Mouse (Mus musculus): ENCODE data around the gene Supt16. TPM values are rescaled to one million over a fixed set of nuclear protein-coding genes. Genes with fewer than 3 reads are reported as not detected.

Gene Supt16
- polyA plus RNA-seq, 1 experiment from 2014 or later, result 128 TPM

DNA sequence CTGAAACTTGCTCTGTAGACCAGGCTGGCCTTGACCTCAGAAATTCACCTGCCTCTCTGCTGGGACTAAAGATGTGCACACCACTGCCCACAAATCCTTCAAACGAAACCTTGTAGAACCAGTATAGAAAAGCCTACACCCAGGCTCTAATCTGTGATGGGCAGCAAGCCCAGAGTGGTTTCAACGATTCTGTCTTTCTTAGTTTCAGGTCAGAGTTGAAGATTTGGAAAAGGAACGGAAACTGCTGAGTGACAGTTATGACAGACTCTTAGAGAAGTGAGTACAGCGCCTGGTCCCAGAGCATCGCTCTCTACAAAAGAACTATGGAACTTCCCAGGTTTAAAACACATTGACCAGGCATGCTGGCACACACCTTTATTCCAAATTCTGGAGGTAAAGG lies 63.6 kb downstream of the Supt16 start:
- no peak overlapping the region for H3K9ac ChIP-seq (ENCODE audit: low read depth, low read length)
- DNase-seq (ENCODE audit: low spot score) (no peak), ATAC-seq (ENCODE audit: low FRiP score) (no peak)
- no peaks in the 10 kb centered on the region for H3K9me3 ChIP-seq (ENCODE audit: control insufficient read depth, low read length)
- WGBS, result 85% methylated on average over 5 of the region's 5 CpGs
- no peaks in the 10 kb centered on the region for H3K36me3 ChIP-seq (ENCODE audit: control insufficient read depth, insufficient read depth, low read length)
- H3K27ac ChIP-seq (ENCODE audit: low read depth, low read length), result no peak overlapping the region
- H3K4me2 ChIP-seq (replicated peaks; ENCODE audit: low read depth, low read length), result no peak overlapping the region
- H3K4me3 ChIP-seq (ENCODE audit: low read depth, low read length), result no peak overlapping the region
- no peaks in the 10 kb centered on the region for H3K4me1 ChIP-seq (replicated peaks; ENCODE audit: control insufficient read depth, insufficient read depth, low read length)
- H3K27me3 ChIP-seq (ENCODE audit: control insufficient read depth, insufficient read depth, low read length), result no peaks in the 10 kb centered on the region

GRCm38 (mm10) chr14:52124636-52125035 lies 72.6 kb downstream of the Supt16 start:
- Histone ChIP-seq H3K9me3 (ENCODE audit: control insufficient read depth, low read length) (no peaks in the 10 kb centered on the region), H3K27me3 (ENCODE audit: control insufficient read depth, insufficient read depth, low read length) (no peaks in the 10 kb centered on the region), H3K36me3 (ENCODE audit: control insufficient read depth, insufficient read depth, low read length) (no peaks in the 10 kb centered on the region), H3K4me3 (ENCODE audit: low read depth, low read length) (no peak overlapping the region), H3K4me1 (replicated peaks; ENCODE audit: control insufficient read depth, insufficient read depth, low read length) (no peaks in the 10 kb centered on the region), H3K9ac (ENCODE audit: low read depth, low read length) (no peak overlapping the region), H3K4me2 (replicated peaks; ENCODE audit: low read depth, low read length) (no peak overlapping the region), H3K27ac (ENCODE audit: low read depth, low read length) (no peak overlapping the region)
- ATAC-seq (ENCODE audit: low FRiP score) (no peak), DNase-seq (ENCODE audit: low spot score) (no peak)
- 90% methylated on average over 3 of the region's 3 CpGs for WGBS

- Histone ChIP-seq H3K9me3 (ENCODE audit: control insufficient read depth, low read length) (no peaks in the 10 kb centered on the region), H3K27ac (ENCODE audit: low read depth, low read length) (no peak overlapping the region), H3K4me3 (ENCODE audit: low read depth, low read length) (no peak overlapping the region), H3K36me3 (ENCODE audit: control insufficient read depth, insufficient read depth, low read length) (no peaks in the 10 kb centered on the region), H3K4me2 (replicated peaks; ENCODE audit: low read depth, low read length) (no peak overlapping the region), H3K27me3 (ENCODE audit: control insufficient read depth, insufficient read depth, low read length) (no peaks in the 10 kb centered on the region), H3K4me1 (replicated peaks; ENCODE audit: control insufficient read depth, insufficient read depth, low read length) (no peaks in the 10 kb centered on the region), H3K9ac (ENCODE audit: low read depth, low read length) (no peak overlapping the region)
- WGBS, result 24% methylated on average over 4 of the region's 4 CpGs
- peak; percentile 83 for DNase-seq (ENCODE audit: low spot score)
- no peak for ATAC-seq (ENCODE audit: low FRiP score)
Measured at GRCm38 (mm10) chr14:52123918-52124317, 73.3 kb downstream of the Supt16 start.

- WGBS, result 58% methylated on average over 7 of the region's 7 CpGs
- ATAC-seq (ENCODE audit: low FRiP score), result no peak
- no peak overlapping the region for H3K27ac ChIP-seq (ENCODE audit: low read depth, low read length)
- no peak for DNase-seq (ENCODE audit: low spot score)
- H3K27me3 ChIP-seq (ENCODE audit: control insufficient read depth, insufficient read depth, low read length), result no peaks in the 10 kb centered on the region
- H3K4me2 ChIP-seq (replicated peaks; ENCODE audit: low read depth, low read length), result peak overlapping the region; percentile 95
- no peaks in the 10 kb centered on the region for H3K9me3 ChIP-seq (ENCODE audit: control insufficient read depth, low read length)
- H3K4me3 ChIP-seq (ENCODE audit: low read depth, low read length), result no peak overlapping the region
- H3K4me1 ChIP-seq (replicated peaks; ENCODE audit: control insufficient read depth, insufficient read depth, low read length), result no peaks in the 10 kb centered on the region
- no peaks in the 10 kb centered on the region for H3K36me3 ChIP-seq (ENCODE audit: control insufficient read depth, insufficient read depth, low read length)
- no peak overlapping the region for H3K9ac ChIP-seq (ENCODE audit: low read depth, low read length)
Measured at GRCm38 (mm10) chr14:52120169-52120568, 77.0 kb downstream of the Supt16 start.

- Histone ChIP-seq H3K36me3 (ENCODE audit: control insufficient read depth, insufficient read depth, low read length) (no peaks in the 10 kb centered on the region), H3K4me2 (replicated peaks; ENCODE audit: low read depth, low read length) (peak overlapping the region; percentile 95), H3K4me1 (replicated peaks; ENCODE audit: control insufficient read depth, insufficient read depth, low read length) (no peaks in the 10 kb centered on the region), H3K27ac (ENCODE audit: low read depth, low read length) (peak overlapping the region; percentile 69), H3K27me3 (ENCODE audit: control insufficient read depth, insufficient read depth, low read length) (no peaks in the 10 kb centered on the region), H3K9ac (ENCODE audit: low read depth, low read length) (peak overlapping the region; percentile 75), H3K9me3 (ENCODE audit: control insufficient read depth, low read length) (no peaks in the 10 kb centered on the region), H3K4me3 (ENCODE audit: low read depth, low read length) (peak overlapping the region; percentile 54)
- ATAC-seq (ENCODE audit: low FRiP score) (peak; percentile 85), DNase-seq (ENCODE audit: low spot score) (peak; percentile 75)
- 2% methylated on average over 38 of the region's 38 CpGs for WGBS
Measured at GRCm38 (mm10) chr14:52118823-52119608, 78.2 kb downstream of the Supt16 start.

DNA sequence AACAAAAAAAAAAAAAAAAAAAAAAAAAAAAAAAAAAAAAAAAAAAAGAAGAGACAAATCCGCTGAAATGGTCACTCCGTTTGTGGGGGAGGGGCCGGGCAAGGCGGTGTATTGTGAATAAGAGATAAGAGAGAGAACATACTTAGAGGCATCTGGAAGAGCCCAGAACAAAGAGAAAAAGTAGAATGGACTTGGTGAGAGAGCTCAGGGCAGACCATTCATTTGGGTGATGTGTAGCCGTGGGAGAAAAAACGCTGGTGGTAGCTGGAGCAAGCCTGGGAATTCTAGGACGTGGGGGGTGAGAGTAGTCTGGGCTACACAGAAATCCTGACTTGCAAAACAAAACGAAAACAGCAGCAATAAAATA lies 78.8 kb downstream of the Supt16 start:
- peak overlapping the region; percentile 54; the same call in 1 of the 2 replicates for H3K4me3 ChIP-seq (ENCODE audit: low read depth, low read length)
- H3K27me3 ChIP-seq (ENCODE audit: control insufficient read depth, insufficient read depth, low read length), result no peaks in the 10 kb centered on the region
- peak overlapping the region; percentile 75 for H3K9ac ChIP-seq (ENCODE audit: low read depth, low read length)
- peak; percentile 49; the same call in 1 of the 2 replicates for ATAC-seq (ENCODE audit: low FRiP score)
- H3K27ac ChIP-seq (ENCODE audit: low read depth, low read length), result peak overlapping the region; percentile 69
- 25% methylated on average over 8 of the region's 8 CpGs for WGBS
- peak overlapping the region; percentile 95 for H3K4me2 ChIP-seq (replicated peaks; ENCODE audit: low read depth, low read length)
- no peaks in the 10 kb centered on the region for H3K9me3 ChIP-seq (ENCODE audit: control insufficient read depth, low read length)
- H3K36me3 ChIP-seq (ENCODE audit: control insufficient read depth, insufficient read depth, low read length), result no peaks in the 10 kb centered on the region
- H3K4me1 ChIP-seq (replicated peaks; ENCODE audit: control insufficient read depth, insufficient read depth, low read length), result no peaks in the 10 kb centered on the region
- peak; percentile 47 for DNase-seq (ENCODE audit: low spot score)

DNA sequence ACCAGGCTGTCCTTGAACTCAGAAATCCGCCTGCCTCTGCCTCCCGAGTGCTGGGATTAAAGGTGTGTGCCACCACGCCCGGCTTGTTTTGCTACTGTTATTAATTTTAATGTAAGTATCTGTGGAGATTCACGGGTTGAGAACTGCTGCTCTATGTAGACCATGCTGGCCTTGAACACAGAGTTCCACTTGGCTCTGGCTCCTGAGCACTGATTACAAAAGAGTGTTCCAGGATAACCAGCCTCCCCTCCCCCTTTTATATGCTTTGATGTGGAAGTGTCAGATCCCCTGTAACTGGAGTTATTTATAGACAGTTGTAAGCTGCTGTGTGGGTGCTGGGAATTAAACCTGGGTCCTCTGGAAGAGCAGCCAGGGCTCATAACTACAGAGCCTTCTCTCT lies 80.0 kb downstream of the Supt16 start:
- no peak overlapping the region for H3K27ac ChIP-seq (ENCODE audit: low read depth, low read length)
- H3K27me3 ChIP-seq (ENCODE audit: control insufficient read depth, insufficient read depth, low read length), result no peaks in the 10 kb centered on the region
- H3K36me3 ChIP-seq (ENCODE audit: control insufficient read depth, insufficient read depth, low read length), result no peaks in the 10 kb centered on the region
- no peak overlapping the region for H3K4me2 ChIP-seq (replicated peaks; ENCODE audit: low read depth, low read length)
- H3K4me3 ChIP-seq (ENCODE audit: low read depth, low read length), result no peak overlapping the region
- ATAC-seq (ENCODE audit: low FRiP score), result no peak
- H3K4me1 ChIP-seq (replicated peaks; ENCODE audit: control insufficient read depth, insufficient read depth, low read length), result no peaks in the 10 kb centered on the region
- no peak for DNase-seq (ENCODE audit: low spot score)
- H3K9ac ChIP-seq (ENCODE audit: low read depth, low read length), result no peak overlapping the region
- H3K9me3 ChIP-seq (ENCODE audit: control insufficient read depth, low read length), result no peaks in the 10 kb centered on the region
- WGBS, result 91% methylated on average over 5 of the region's 5 CpGs

DNA sequence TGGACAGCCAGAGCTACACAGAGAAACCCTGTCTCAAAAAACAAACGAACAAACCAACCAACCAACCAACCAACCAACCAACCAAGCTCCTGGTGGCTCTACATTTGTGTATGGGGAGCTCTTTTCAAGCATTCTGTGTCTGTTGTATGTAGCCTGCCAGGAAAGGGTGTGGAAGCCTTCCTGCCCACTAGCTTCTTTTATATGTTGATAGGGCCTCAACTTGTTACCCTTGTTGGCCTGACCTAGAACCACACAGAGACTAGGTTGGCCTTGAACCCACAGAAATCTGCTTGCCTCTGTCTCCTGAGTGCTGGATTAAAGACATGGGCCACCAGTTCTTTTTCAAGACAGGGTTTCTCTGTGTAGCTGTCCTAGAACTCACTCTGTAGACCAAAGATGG lies 83.1 kb downstream of the Supt16 start:
- no peak overlapping the region for H3K9ac ChIP-seq (ENCODE audit: low read depth, low read length)
- DNase-seq (ENCODE audit: low spot score) (no peak), ATAC-seq (ENCODE audit: low FRiP score) (no peak)
- H3K9me3 ChIP-seq (ENCODE audit: control insufficient read depth, low read length), result no peaks in the 10 kb centered on the region
- H3K4me3 ChIP-seq (ENCODE audit: low read depth, low read length), result no peak overlapping the region
- no peaks in the 10 kb centered on the region for H3K27me3 ChIP-seq (ENCODE audit: control insufficient read depth, insufficient read depth, low read length)
- H3K4me2 ChIP-seq (replicated peaks; ENCODE audit: low read depth, low read length), result no peak overlapping the region
- no peaks in the 10 kb centered on the region for H3K36me3 ChIP-seq (ENCODE audit: control insufficient read depth, insufficient read depth, low read length)
- WGBS, result 75% methylated on average over 1 of the region's 1 CpGs
- no peak overlapping the region for H3K27ac ChIP-seq (ENCODE audit: low read depth, low read length)
- no peaks in the 10 kb centered on the region for H3K4me1 ChIP-seq (replicated peaks; ENCODE audit: control insufficient read depth, insufficient read depth, low read length)

All from hindbrain, embryonic 11.5 days (tissue).